Mouse (Mus musculus): ENCODE data around the gene Elmod1.
A peak's percentile ranks its signal among the peaks of the same experiment; 100 is the strongest.
"Not testable (repeated sequence)": the region's sequence is repeated elsewhere in the genome, so short reads cannot be mapped to it uniquely, and the experiment has no call there.

The Elmod1 gene

DNA sequence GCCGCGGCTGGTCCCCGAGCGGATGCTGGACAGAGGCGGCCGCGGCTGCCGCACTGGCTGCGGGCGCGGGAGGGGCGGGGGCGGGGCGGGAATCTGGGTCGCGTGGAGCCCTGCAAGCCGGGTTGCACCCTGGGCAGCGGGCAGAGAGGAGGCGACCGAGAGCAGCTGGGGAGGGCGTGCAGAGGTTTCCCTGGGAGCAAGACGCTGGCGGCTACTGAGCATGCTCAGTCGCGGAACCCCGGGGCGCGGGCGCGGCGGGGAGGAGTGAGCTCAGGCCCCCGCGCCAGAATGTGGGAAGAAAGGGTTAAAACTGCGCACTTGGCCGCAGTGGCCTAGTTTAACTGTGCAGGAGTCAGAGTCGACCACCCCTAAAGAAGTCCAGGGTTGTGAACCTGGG is at the start of gene Elmod1:
Gene Elmod1 (minus strand): TSS at position 180 of the 397 bp plus-strand sequence.
- peak; percentile 81 for DNase-seq (ENCODE audit: low spot score)

DNA sequence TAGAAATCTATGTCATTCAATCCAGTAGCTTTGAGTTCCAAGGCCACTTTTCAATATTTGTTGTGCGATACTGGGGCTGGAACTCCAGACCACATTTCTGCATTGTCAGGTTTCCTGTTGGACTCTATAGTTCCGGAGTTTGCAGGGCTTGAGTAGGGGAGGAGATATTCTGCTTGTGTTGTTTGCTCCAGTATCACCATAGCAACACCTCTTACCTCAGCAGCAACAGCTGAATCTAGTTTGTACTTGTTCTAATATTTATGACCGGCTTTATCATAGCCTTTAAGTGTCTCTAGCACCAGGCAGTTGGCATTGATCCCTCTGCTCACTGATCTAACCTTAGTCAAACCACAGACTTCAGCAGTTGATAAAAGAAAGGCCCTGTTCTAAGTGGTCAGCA is 47.7 kb upstream of the Elmod1 start:
- DNase-seq (ENCODE audit: low spot score): no peak

DNA sequence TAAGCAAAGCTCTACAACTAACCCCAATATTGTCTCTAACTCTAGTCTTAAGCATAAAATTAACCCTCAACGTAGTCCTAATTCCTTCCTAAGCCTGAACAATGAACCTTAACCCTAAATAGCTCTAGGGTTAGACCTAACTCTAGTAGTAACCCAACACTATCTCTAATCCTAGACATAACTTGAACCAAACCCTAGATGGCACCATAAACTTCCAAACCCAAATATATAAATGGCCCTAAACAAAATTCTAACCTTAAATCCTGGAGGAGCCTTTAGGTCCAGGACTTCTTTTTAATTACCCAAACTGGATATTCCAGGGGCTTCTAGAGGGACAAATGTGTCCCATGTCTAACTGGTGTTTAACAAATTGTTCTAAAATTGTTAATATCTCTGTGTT is 19.4 kb upstream of the Elmod1 start:
- DNase-seq (ENCODE audit: low spot score): no peak

DNA sequence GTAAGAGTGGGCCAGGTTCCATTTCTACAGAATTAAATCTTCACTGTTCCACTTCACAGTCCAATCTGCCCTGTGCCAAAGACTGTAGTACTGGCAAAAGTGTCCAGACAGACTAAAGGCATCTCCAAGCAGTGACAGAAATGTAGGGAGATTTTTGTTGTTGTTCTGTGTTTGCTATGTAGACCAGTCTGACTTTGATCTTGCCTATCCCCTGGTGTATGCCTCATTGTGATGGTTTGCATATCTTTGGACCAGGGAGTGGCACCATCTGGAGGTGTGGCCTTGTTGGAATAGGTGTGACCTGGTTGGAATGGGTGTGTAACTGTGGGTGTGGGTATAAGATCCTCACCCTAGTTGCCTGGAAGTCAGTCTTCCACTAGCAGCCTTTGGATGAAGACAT is 17.5 kb upstream of the Elmod1 start:
- DNase-seq (ENCODE audit: low spot score): not testable (repeated sequence)

DNA sequence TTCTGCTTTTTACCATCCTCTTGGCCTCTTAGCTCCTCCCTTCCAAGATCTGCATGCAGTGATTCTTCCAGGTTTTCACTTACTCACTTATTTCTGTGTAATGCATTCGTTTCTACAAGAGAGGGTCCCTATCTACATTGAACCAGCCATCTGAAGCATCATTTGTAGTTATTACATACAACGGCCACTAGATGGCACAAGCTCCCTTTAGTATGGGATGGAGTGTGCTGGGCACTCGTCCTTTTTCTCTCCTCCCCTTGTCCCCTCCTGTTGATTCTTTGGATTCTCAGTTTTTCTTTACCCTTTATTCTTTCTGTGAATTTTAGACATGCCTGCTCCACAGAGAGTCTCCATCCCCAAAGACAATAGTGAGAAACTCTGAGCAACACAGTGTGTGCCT is 15.8 kb upstream of the Elmod1 start:
- DNase-seq (ENCODE audit: low spot score): peak; percentile 79

DNA sequence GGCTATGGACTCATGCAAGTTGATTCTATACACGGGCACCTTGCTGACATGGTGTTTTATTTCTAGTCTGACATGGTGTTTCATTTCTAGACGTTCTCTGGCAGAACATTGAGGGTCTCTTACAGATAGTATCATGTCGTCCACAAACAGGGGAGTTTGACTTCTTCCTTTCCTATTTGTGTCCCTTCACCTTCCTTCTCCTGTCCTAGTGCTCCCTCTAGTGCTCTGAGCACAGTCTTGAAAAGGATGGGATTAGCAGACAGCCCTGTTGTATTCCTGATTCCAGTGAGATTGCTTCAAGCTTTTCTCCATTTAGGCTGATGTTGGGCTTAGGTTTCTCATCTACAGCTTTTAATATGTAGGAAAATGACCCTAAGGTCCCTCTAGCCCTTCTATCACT is 11.9 kb upstream of the Elmod1 start:
- DNase-seq (ENCODE audit: low spot score): peak; percentile 70

DNA sequence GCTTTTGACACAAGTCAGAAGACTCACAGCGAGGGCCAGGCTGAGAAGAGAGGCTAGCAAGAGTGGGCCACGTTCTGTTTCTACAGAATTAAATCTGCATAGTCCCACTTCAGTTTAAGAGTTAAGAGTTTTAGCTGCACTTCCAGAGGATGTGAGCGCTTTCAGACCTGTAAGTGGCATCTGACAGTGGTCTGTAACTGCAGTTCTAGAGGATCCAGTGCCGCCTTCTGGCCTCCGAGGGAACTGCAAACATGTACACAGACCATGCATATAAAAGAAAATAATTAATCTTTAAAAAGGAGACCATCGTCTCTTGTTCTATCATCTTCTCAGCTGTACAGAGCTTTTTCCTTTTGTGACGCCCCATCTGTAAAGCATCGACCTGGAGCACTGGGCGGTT is 9.8 kb upstream of the Elmod1 start:
- DNase-seq (ENCODE audit: low spot score): peak; percentile 75

DNA sequence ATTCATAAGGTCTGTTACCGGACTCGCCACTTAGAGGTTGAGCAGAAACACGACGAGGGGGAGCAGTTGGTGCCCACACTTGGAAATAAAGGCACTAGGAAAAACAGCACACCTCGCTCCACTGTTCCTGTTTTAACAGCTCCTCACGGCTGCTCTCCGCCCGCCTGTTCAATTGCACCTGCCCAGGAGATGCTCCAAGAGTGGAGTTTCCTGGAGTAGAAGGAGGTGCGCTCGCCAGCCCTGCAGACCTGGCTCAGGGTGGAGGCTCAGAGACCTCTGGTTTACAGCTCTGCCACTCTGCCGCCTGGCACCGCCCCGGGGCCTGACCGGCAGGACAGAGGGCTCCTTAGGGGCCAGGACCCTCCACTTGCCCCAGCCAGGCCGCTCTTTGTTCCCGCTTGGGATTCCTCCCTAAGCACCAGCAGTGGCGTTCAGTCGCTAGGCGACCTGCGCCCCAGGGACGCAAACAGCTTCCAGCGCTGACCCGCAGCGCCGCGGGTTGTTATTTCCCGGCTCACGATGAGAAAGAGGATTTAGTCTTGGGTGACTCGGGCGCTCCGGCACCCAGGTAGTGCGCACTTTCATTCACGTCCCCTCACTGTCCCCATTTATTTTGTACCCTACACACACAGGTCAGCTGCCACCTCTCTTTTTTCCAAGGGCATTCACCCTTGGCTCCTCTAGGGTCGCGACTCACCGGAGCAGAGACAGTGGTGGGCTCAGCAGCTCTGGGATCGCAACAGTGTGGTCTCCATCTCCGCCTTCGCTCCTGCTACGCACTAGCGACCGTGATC is 576 bp downstream of the Elmod1 start:
- DNase-seq (ENCODE audit: low spot score): peak; percentile 69

DNA sequence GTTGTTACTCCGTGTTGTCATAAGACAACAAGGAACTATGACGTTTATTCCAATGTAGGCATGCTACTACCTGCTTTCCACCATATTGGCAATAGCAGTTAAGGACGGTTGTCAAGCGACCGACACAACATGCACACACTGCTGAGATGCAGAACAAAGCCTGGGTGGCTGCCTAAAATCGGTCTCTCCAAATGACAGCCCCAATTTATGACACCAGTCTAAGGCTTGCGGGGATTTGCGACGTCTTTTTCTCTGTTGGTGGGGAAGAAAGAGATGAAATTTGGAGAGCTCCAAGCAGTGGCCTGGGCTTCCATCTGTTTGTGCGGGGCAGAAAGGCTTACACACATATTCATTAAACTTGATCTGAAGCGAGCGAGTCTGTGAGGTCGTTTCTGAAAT is 1.2 kb downstream of the Elmod1 start:
- peak; percentile 8 for DNase-seq (ENCODE audit: low spot score)

DNA sequence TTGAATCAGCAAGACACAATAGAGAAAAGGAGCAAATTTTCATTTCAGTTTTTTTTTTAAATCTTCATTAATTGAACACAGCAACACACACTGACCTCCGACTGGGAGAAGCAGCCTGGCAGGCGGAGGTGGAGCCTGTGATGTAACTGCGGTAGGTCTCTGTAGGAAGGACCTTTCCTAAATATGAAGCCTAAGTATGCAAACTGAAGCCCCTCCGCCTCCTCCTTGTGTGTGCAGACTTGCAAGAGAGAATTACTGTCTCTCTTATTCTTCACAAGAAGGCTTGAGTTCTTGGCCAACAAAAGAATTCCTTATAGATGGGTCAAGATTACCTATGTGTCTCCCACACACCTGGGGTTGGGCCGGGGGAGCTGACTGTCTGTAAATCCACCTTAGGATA is 1.9 kb downstream of the Elmod1 start:
- no peak for DNase-seq (ENCODE audit: low spot score)

DNA sequence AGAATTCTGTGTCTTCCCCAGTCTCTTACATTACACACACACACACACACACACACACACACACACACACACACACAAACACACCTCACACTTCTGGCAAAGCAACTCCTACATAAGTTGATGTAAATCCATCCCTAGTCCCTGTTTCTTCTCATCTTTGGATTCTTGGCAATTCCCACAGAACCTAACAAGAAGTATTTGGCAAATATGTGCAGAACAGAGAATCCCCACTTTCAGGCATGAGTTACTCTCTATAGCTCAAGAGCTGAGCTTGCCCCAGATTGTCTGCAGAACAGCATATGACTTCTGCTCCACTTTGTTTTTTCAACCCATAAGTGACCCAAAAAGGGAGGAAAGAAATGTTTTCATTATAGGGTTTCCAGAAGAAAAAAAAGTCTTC is 2.7 kb downstream of the Elmod1 start:
- no peak for DNase-seq (ENCODE audit: low spot score)

DNA sequence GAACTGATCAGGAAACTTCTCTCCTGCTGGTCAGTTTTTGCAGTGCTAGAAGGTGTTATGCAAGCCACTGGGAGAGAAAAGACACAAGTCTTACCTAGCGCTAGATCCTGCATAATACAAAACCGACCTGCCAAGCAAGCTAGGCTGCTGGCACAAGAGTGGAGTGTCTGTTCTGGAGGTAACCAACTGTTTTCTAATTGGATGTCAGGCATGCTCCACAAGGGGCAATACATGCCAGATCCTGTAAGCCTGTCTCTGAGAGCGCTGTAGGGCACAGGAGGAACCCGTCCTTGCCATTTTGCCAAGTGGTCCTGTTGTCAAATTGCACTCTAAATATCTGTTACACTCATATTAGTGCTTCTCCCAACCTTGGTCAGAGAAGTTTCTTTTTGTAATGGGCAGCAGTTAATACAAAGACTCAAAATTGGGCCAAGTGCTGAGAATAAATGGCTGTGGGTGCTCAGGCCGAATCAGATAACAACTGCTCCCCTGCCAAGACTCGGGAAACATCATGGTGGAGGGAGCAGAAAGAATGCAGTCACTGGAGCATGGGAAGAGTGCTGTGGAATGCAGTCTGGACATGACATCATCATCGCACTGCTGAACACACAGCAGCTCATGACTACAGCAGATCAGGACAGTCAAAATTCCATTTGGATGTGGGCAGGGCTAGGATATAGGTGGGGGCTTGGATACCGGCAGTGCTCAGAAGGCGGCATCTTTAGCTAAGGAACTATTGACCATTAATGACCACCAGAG is 7.3 kb downstream of the Elmod1 start:
- peak; percentile 70 for DNase-seq (ENCODE audit: low spot score)

DNA sequence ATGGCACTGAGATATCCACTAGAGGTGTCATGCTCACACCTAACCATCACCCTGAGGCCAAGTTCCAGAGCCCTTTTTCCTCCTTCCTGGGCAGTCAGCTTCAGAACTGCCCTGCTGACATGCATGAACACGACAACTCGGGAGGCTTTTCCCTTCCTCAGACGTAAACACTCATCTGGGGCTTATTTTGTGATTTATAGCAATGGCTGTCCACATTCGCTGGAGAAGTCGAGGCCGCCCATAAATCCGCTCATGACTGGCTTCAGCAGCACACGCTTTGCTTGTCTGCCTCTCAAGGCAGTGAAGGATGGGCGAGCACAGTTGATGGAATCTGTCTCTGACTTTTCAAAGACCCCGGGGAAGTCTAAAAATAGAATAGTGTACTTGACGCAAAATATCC is 18.1 kb downstream of the Elmod1 start:
- DNase-seq (ENCODE audit: low spot score): no peak

DNA sequence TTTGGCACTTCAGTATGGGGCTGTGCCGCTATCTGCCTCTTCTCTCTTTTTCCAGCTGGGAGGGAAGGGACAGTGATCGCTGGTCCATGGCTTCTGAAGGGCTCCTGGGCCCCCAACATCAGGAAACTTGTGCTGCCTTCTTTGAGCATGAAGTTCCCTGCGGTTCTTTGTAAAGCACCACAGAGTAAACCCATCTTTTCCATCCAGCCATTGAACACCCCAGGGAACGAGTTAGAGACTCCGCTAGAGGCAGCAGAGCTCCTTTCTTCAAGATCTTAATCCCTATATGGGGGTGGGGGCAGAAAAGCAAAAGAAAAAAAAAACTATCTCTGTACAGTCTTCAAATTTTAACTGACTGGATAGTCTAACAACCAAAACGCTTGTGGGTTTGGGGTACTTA is 20.2 kb downstream of the Elmod1 start:
- peak; percentile 20 for DNase-seq (ENCODE audit: low spot score)

DNA sequence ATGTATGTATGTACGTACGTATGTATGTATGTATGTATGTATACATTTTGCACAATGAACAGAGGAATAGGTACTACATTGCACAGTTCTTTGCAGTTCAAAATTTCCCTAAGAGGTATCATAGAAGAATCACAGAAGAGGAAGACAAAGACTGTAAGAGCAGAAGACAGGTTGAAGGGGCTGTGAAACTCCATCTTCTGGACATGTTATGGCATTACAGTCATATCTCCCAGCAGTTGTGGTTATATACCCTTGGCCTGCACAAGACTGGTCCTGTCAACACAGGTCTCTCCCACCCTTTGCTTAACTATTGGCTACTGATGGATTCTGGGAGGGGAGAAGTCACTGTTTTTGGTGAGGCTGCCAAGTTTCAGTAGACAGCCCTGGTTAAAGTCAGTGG is 27.6 kb downstream of the Elmod1 start:
- no peak for DNase-seq (ENCODE audit: low spot score)

DNA sequence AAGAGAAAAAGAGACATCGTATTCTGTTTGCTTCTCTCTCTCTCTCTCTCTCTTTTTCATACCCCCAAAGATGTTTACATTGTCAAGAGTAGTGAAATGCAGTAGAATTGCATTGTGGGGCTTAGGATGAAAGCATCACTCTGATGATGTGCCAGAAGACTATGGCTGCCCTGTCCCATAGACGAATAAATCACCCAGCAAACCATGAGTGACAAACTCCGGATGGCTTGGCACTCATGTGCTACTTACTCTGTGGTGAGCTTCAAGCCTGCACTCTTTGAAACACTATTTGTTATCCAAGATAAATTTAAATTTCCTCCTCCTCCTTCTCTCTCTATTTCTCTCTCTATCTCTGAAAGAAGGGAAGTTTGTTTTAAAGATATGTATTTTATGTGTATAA is 36.5 kb downstream of the Elmod1 start:
- no peak for DNase-seq (ENCODE audit: low spot score)

DNA sequence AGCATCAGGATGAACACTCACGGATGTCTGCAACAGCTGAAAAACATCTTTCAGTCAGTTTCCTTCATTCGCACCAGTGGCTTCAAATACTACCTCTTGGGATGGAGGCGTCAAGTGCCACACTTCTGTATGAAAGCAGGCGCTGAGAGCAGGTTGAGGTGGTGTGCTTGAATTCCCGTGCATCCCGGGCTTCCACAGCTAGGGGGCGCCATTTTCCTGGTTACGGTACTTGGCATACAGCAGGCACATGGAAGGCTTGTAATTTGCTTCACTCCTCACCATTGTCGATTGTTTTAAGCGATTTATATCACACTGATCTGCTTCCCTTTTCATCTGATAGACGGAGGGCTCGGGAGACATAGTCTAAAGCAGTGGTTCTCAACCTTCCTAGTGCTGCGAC is 40.9 kb downstream of the Elmod1 start:
- DNase-seq (ENCODE audit: low spot score): peak; percentile 69

DNA sequence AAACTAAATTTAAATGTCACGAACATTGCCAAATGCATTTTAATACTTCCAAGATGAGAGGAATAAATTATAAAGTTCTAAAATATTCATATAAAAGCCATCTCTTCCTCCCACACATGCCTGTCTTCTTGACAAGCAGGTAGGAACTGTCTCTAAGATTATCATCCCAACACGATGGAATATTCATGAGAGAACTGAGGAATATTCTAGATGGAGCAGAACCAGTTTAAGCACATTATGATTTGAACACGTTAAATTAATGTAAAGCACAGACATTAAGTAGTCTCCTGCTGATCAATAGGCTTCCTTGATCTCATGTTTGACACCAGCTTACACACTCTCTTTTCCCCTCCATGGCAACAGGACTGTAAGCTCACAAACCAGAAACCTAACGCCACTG is 41.7 kb downstream of the Elmod1 start:
- no peak for DNase-seq (ENCODE audit: low spot score)

DNA sequence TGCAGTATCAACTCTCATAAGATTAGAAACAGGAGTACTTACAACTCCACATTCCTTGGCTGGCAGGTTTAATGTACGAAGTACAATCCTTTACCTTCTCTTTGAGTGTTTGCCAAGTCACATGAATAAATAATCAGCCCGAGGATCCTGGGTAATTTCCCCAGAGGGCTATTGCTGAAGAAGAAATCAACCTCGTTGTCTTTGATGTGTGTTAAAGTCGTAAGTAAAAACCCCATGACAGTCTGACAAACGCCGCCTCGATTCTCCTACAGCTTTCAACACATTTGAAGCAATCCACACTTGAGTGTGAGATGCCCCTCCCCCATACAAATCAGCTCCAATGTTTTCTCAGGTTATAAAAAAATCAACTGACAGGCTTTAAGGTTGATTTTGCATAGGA is 44.2 kb downstream of the Elmod1 start:
- peak; percentile 4 for DNase-seq (ENCODE audit: low spot score)

DNA sequence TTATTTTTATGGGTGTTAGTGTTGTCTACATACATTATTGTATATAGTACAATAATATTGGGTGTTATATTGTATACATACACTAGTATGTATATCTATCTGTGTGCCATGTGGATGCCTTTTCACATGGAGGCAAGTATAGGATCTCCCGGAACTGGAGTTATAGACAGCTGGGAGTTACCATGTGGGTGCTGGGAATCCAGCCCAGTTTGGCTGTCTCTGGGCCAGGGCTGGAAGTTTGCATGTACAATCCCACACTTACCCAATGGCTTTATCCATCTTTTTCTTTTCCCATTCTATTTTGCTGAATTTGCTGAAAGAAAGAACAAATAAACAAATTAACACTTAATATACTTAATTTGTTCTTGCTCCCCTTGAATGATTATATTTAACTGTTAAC is 54.0 kb downstream of the Elmod1 start:
- DNase-seq (ENCODE audit: low spot score): no peak

DNA sequence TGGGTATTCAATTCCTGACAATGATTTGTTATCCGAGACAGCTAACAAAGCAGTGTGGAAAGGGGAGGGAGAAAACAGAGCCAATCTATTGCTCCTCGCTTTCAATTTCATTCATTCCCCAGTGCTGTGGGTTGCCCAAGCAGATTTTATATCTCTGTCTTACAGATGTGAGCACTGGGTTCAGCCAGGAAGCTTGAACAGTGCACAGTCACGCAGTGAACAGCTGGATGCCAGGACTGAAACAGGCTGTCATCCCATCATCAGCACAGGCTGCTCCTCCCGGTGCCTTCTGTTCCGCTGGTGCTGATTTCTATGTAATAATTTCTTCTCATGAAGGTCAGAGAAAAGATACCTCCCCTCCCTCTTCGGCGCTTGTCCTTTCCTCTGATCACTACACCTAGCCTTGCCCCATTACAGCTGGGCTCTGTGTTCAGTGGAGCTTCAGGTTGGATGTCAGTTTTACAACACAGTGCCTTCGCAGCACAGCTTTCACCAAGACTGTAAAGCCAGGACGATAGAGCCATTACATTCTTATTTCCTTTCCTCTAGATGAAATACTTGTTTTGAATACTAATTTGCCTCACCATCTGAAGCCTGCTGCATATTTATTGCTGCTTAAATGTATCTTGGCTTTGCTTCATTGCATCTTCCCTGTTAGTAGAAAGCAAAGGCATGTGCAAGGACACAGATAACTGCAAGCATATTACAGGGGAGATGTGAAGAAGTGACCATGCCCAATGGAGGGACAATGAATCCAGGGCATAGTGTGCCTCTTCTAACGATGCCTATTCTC is 59.0 kb downstream of the Elmod1 start:
- no peak for DNase-seq (ENCODE audit: low spot score)

DNA sequence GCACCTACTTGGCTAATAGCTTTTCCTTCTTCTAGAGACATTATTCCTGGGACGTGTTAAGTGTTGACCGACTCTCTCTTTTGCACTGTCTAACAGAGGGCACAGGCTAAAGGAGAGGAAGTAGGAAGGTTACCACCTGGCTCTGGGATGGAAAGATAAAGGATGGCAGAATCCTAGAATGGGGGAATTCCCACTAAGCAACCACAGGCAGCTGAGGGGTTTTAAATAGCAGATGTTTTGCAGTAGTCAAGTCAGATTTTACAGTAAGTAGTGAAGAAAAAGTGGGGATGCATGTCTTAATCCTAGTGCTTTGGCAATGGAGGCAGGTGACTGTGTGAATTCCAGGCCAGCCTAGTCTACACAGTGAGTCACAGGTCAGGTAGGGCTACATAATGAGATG is 64.3 kb downstream of the Elmod1 start:
- no peak for DNase-seq (ENCODE audit: low spot score)

DNA sequence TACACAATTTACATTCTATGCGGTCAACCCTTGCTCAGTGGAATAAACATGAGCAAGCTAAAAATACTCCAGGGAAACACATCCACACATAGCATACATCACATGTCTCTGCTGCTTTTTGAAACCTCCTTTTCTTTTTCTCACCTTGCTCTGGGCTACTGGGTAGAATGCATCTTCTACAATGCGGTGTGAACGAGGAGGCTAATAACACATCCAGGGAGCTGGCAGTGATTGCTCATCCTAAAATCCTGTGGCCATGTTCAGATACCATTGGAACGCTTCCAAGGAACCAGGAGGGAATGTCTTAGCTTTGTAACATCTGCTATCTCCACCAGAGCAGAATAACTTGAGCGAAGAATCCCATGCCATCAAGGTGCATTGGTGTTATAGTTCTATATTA is 64.8 kb downstream of the Elmod1 start:
- no peak for DNase-seq (ENCODE audit: low spot score)

Data from retina, embryonic 14.5 days (tissue).